Mouse (Mus musculus): ENCODE measurements at regions not wholly inside any gene's neighbourhood (a gene's known extent, or its start where the extent isn't known, plus 50 kb on each side); places are given as distances from the start of the nearest gene placed in this dataset.

GRCm38 (mm10) chr2:173992041-173992440 is 84.1 kb upstream of the Stx16 start:
- intact Hi-C loops (cut with DNase I) = no loop called here
- DNase-seq (ENCODE audit: low spot score in 2 of 2) = no peak

GRCm38 (mm10) chr2:173993431-173993955 is 82.6 kb upstream of the Stx16 start:
- intact Hi-C loops (cut with DNase I) = no loop called here
- peak in 1 of 2 experiments; percentile 28 for DNase-seq (ENCODE audit: low spot score in 2 of 2)

- intact Hi-C loops (cut with DNase I) = no loop called here
- DNase-seq (ENCODE audit: low spot score in 2 of 2) = no peak
These were observed 81.6 kb upstream of the Stx16 start for GRCm38 (mm10) chr2:173994301-173995073.

GRCm38 (mm10) chr2:174004666-174005065 is 71.4 kb upstream of the Stx16 start:
- no peak for DNase-seq (ENCODE audit: low spot score in 2 of 2)
- intact Hi-C loops (cut with DNase I) = no loop called here

DNA sequence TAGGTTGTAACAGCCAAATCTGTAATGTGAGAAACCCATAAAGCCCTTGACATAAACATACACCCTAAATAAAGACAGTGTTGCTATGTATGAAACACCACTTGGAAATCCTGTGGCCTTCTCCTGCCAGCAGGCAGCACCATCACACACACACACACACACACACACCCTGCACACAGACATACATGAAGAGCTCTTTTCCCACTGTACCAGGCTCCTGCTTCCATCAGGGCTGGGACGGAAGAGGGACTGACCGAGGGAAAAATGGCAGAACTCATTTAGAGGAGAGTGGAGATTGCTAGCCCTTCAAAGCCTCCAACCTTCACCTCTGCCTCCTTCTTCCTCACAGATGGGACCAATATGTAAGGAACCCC is 68.1 kb upstream of the Stx16 start:
- intact Hi-C loops (cut with DNase I) = no loop called here
- DNase-seq (ENCODE audit: low spot score in 2 of 2) = no peak

GRCm38 (mm10) chr2:174008350-174009218 is 67.5 kb upstream of the Stx16 start:
- DNase-seq (ENCODE audit: low spot score in 2 of 2) = no peak
- intact Hi-C loops (cut with DNase I) = no loop called here

GRCm38 (mm10) chr2:174010038-174010437 is 66.1 kb upstream of the Stx16 start:
- DNase-seq (ENCODE audit: low spot score in 2 of 2) = no peak
- intact Hi-C loops (cut with DNase I) = no loop called here

GRCm38 (mm10) chr2:174011399-174011798 is 64.7 kb upstream of the Stx16 start:
- DNase-seq (ENCODE audit: low spot score in 2 of 2) = no peak
- intact Hi-C loops (cut with DNase I) = no loop called here

GRCm38 (mm10) chr2:174014361-174014760 is 61.7 kb upstream of the Stx16 start:
- no peak for DNase-seq (ENCODE audit: low spot score in 2 of 2)
- intact Hi-C loops (cut with DNase I) = no loop called here

- intact Hi-C loops (cut with DNase I) = no loop called here
- DNase-seq (ENCODE audit: low spot score in 2 of 2) = no peak
These were observed 60.8 kb upstream of the Stx16 start for GRCm38 (mm10) chr2:174015283-174015682.

- DNase-seq (ENCODE audit: low spot score in 2 of 2) = no peak
- intact Hi-C loops (cut with DNase I) = no loop called here
These were observed 60.0 kb upstream of the Stx16 start for GRCm38 (mm10) chr2:174016068-174016467.

DNA sequence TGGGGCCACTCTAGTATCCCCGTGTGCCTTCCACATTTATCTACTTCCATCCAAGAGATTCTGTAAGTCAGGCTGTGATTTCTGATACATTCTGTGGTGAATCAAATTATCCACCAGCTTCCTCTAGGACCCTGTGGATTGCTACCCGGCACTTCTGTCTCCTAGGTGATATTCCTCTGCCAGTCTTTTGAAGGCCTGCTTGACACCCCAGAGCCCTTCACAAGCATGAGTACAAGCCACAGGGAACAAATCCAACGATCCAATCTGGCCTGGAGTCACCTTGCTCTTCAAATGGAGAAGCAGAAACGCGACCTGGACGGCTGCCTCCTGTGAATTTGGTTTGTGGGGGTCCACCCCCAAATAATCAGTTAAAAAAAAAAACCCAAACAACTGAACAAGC is 59.1 kb upstream of the Stx16 start:
- intact Hi-C loops (cut with DNase I) = no loop called here
- no peak for DNase-seq (ENCODE audit: low spot score in 2 of 2)

DNA sequence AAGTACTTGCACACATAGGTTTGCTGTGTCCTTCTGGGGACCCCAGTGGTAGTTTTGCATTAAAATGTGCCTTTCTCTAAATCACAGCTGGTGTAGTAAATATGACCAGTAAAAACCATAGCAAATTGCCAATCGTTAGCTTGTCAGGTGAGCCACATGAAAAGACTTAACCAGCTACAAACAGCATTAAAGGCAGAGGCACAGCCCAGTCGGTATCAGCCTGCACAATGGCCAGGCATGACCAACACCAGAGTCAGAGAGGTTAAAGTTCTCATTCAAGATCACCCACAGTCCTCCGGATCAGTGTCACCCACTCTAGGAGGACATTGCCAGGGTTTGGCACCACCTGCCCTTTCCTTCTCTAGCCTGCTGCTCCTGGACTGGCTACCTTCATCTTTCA is 58.5 kb upstream of the Stx16 start:
- no peak for DNase-seq (ENCODE audit: low spot score in 2 of 2)

DNA sequence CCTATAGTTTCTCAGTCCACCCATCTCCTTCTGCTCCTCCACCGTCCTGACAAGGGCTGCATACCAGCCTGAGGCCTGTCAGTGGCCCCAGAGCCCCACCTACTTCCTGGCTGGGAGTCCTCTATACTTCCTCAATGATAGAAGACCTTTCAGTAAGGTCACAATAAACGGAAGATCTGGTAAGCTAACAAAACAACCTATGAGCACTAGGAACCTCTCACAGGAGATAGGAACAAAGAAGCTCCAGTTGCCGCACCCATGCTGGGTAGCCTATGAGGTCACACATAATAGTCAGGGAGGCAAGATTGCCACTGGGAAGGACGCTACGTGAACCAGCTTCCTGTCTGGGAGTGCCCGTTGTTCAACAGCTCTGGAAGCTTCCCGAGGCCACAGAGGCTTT is 58.1 kb upstream of the Stx16 start:
- intact Hi-C loops (cut with DNase I) = no loop called here
- no peak for DNase-seq (ENCODE audit: low spot score in 2 of 2)

More for the DNA sequence above, 58.5 kb upstream of the Stx16 start:
- intact Hi-C loops (cut with DNase I) = no loop called here

DNA sequence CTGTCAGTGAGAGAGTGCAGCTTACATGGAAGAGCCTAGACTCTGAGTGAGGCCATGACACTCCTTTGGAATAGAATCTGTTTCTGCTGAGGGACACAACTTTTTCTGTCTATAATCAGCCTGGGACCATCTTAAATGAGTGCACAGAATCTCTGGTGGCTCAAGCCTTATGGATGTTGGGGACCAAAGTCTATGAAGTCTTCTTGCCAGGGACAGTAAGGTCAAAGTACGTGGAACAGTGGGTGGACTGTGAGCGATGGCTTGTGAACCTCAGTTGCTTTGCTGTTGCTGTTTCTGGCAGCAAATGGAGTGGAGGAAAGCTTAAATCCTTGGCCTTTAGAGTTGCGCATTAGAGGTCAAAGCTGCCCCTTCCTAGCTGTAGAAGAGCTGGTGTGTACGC is 57.1 kb upstream of the Stx16 start:
- intact Hi-C loops (cut with DNase I) = no loop called here
- DNase-seq (ENCODE audit: low spot score in 2 of 2) = no peak

GRCm38 (mm10) chr2:174019970-174020369 is 56.1 kb upstream of the Stx16 start:
- no peak for DNase-seq (ENCODE audit: low spot score in 2 of 2)
- intact Hi-C loops (cut with DNase I) = no loop called here

DNA sequence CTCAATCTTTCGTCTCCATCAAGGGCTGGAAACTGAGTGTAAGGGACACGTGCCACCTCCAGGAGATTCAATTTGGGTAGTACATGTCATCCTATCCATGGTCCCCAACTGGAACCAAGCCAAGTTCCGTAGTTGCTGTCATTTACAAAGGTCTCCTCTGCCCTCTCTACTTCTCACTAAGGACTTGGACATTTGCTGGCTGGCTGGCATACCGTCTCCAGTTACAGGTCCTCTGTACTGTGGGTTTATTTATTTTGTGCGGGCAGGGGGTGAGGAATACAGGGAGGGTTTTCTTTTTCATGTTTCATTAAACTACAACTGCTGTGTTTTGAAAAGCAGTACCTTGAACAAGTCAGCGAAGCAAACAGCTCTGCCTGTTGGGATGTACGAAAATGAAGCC is 55.7 kb upstream of the Stx16 start:
- intact Hi-C loops (cut with DNase I) = no loop called here
- no peak for DNase-seq (ENCODE audit: low spot score in 2 of 2)

DNA sequence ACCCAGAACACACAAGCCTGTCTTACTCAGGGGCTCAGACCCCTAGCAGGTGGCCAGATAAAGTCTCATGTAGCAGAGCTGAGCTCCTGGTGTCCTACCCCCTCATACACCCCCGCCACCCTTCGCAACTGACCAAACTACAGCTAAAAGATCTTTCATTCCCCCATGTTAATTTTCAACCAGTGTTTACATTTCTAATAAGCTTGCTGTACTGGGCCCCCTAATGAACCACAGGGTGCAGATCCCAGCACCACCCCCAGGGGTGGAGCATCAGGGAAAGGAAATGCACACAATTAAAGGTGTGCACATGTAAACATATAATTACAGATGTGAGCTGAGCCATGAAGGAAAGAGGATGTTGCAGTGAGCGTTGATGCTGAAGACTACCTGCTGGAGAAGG is 54.6 kb upstream of the Stx16 start:
- intact Hi-C loops (cut with DNase I) = no loop called here

GRCm38 (mm10) chr2:174022292-174022691 is 53.8 kb upstream of the Stx16 start:
- intact Hi-C loops (cut with DNase I) = no loop called here
- no peak for DNase-seq (ENCODE audit: low spot score in 2 of 2)

More for the DNA sequence above, 54.6 kb upstream of the Stx16 start:
- no peak for DNase-seq (ENCODE audit: low spot score in 2 of 2)

GRCm38 (mm10) chr2:174025181-174025870 is 50.8 kb upstream of the Stx16 start:
- DNase-seq (ENCODE audit: low spot score in 2 of 2) = peak in 1 of 2 experiments; percentile 16
- intact Hi-C loops (cut with DNase I) = no loop called here
